Mouse (Mus musculus) heart, postnatal 14 days (tissue): ENCODE data around the gene Cfap65. TPM values are rescaled to one million over a fixed set of nuclear protein-coding genes. Genes with fewer than 3 reads are reported as not detected.
A peak's percentile ranks its signal among the peaks of the same experiment; 100 is the strongest.

ENCODE experiments used
- DNase-seq, 2 experiments: peaks; one replicate each; pipeline ENCODE4 v3.0.0; 2021 to 2022
- intact Hi-C: fragments of 180-260 bp; cut with DNase I; formaldehyde crosslinking; loops from one replicate; pipeline ENCODE4 v1.15.1; 2025
- total RNA-seq, 2 experiments: library from RNA; stranded (reverse); gene quantifications; 2 replicates each; pipeline ENCODE4 v1.2.3; 2021

Cfap65 gene
- total RNA-seq, 2 experiments from 2014 or later: 0.45 TPM; not detected in 1

DNA sequence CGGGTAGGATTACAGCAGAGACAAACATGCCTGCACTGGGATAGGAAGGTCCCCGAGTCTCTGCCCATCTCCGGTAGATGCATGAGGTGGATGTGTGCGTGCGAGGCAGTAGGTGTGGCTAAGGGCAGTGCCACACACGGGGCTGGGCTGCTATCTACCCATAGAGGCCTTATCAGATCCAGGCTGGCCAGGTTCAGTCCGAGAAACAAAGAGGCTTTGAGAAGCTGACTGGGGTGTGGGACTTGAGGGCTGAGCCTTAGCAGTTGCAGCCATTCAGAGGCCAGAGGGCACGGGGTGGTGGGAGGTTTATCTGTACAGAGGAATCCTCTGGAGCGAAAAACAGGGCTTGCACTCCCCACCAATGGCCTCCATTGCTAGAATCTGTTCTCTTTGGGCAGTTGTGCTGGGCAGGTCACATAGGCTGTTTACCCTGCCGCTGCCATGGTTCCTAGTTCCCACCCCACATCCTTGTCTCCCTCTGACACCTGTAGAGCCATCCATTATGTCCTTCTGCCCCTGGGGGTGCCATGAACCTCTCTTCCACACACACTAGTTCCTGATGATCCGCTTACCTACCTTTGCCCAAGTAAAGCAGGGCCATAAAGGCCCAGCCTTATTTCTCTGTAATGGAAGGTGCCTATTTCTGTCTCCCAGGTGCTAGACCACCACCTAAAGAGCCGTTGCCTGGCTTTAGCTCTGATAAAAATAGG lies 6.4 kb upstream of the Cfap65 start:
- DNase-seq: no peak
- intact Hi-C loops: loop anchor here (10.0 kb wide), 1 partner anchor 313 kb away; no protein-coding TSS in a partner anchor

DNA sequence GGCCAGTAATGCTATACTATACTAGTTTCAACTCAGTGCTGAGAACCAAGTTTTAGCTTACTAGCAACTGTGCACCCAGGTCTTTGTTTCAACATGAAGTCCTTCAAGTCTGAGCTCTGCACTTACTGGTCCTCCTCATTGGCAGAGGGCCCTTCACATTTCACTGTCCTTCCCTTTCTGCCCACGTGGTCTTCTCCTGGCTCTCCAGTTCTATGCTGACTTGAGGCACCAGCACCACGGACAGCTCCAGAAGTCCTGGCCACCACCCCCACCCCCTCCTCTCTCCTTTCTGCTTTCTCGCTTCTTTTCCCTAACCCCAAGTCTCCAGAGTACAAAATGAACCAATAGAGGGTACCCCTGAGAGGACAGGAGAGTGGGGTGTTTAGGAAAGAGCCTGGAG lies 4.4 kb upstream of the Cfap65 start:
- no peak for DNase-seq
- intact Hi-C loops: loop anchor here (10.0 kb wide), 1 partner anchor 315 kb away; no protein-coding TSS in a partner anchor

DNA sequence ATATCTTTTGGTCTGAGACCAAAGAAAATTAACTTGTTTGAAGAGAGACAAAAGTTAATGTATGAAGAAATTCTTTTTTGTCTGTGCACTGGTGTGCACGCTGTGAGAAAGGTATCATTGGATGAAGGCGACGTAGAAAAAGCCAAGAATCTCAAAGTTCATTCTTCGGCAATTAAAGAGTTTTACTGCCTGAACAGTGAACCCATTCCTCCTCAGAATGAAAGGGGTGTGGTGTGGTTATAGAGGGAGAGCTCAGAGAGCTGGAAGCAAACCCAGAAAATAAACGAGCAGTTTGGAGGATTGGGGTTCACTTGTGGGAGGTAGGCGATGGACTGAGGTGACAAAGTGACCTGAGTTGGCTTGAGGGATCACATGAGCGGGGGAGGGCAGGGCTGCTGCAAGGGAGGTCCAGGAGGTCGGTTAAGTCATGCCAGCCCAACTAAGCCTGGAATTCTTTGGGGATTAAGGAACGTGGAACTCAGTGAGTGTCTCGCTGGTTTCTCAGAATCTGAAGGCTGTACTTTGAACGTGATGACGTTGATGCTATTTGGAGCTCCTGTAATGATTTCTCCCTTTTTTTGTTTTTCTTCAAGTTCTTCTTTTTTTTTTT lies 927 bp upstream of the Cfap65 start:
- DNase-seq: no peak
- intact Hi-C loops: no loop called here

DNA sequence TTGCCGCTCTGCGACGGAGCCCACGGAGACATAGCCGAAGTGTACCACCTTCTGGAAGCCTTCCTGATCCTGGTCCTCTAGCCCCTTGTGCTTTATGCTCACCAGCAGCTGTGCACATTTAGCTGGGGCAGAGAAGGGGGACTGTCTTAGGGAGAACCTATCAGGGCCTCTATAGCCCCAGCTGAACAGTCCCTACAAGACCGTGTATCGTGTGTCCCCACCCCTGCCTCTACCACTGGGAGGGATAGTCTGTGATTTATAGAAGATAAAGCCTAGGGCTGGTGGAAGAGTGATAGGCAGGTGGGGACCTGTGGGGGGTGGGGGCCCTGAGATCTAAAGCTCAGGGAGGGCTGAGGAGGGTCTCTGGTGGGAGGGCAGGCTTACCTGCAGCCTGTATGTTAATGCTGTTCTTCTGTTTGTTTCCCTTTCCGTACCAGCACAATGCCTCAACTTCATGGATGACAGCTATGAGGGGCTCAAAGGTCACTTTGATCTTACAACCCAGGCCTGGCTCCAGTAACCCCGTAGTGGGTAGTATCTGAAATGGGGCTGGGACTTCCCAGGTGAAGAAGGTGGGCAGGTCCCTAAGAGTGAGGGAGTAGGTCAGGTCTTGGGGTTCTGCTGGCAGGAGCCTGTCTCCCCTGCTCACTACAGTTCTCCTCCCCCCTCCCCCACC lies 7.6 kb downstream of the Cfap65 start:
- intact Hi-C loops: no loop called here
- DNase-seq: no peak

DNA sequence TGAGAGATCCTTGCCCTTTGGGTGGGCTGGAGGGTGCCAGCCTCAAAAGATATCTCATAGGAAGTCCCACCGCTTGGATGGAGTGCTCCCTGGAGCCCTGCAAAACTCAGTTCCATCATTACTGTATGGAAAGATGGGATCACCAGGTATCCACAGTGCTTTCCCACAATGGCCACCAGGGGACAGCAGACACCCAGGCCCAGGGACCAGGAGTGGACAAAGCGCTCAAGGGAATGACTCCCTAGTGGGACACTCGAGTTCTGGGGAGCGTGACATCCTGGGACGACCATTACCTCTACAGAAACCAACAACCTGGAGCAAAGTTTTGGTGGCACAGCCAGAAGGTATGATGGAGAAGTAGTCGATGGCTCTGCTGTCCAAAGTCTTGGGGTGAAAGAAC lies 8.7 kb downstream of the Cfap65 start:
- intact Hi-C loops: loop anchor here (1.0 kb wide), 1 partner anchor 91 kb away; no protein-coding TSS in a partner anchor
- DNase-seq: peak; percentile 44 to 61

DNA sequence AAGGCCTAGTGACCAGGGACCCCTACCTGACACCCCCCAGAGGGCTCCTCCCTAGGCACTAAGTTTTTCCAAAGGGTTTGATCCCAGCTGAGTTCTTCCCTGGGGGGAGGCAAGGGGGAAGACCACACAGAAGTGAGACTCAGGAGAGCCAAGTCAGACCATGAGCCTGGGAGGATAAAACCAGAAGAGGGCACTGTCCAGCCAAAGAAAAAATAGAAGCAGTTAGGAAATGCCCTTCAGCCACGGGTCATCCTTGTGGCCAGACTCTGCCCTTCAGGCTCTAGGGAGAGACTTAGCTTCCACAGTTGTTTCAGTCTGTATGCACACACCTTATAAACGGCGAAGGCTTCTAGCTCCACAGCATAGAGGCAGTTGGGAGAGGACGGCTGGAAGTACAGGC lies 10.9 kb downstream of the Cfap65 start:
- no peak for DNase-seq
- intact Hi-C loops: no loop called here

DNA sequence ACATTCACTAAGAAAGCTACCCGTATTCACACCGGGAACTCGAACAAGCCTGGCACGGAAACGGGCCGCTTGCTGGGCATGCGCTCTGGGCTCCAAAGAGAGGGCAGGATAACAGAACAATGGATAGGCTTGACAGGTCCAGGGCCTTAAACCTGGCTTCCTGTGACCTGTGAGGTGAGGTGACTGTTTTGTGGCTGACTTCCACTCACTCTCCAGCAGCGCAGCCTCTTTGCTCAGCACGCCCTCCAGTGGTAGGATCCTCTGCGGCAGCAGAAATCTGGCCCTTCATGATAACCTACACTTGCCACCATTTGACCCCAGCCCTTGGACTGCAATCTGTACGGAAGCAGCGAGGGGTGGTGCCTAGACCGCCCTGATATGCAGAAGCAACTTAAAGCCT lies 19.7 kb downstream of the Cfap65 start:
- intact Hi-C loops: no loop called here
- DNase-seq: no peak

DNA sequence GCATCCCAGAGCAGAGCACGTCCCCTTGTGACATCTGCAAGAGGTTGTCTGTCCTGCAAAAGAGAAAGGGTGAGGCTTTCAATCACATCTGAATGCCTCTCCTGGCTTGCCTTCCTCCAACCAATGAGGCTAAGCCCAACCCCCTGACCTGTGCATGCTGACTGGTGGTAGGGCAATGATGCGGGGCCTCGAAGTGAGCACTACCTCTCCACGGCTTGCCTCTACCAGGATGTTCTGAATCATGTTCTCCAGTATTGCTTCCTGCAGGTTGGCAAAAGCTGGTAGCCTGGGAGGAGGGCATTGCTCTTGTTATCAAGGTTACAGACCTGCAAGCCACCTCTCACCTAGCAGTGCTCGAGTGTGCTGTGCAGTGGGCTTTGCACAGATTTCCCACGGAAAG lies 33.2 kb downstream of the Cfap65 start:
- intact Hi-C loops: no loop called here
- no peak for DNase-seq

DNA sequence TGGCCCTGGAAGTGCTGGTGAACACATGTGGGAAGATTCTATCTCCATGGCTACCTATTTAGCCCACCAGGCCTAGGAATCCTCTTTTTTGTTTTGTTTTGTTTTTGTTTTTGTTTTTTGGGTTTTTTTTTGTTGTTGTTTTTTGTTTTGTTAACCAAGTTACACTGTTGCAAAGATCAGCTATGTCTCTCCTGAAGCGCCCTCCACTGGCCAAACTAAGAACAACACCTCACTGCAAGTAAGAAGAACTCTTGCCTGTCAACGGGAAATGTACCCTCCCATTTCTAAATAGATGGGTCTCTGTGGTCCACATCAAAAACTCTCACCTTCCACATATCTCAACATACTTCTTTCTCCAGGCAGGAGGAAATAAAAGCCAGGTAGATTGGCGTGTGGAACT lies 33.7 kb downstream of the Cfap65 start:
- intact Hi-C loops: no loop called here
- DNase-seq: peak; percentile 25 to 57

DNA sequence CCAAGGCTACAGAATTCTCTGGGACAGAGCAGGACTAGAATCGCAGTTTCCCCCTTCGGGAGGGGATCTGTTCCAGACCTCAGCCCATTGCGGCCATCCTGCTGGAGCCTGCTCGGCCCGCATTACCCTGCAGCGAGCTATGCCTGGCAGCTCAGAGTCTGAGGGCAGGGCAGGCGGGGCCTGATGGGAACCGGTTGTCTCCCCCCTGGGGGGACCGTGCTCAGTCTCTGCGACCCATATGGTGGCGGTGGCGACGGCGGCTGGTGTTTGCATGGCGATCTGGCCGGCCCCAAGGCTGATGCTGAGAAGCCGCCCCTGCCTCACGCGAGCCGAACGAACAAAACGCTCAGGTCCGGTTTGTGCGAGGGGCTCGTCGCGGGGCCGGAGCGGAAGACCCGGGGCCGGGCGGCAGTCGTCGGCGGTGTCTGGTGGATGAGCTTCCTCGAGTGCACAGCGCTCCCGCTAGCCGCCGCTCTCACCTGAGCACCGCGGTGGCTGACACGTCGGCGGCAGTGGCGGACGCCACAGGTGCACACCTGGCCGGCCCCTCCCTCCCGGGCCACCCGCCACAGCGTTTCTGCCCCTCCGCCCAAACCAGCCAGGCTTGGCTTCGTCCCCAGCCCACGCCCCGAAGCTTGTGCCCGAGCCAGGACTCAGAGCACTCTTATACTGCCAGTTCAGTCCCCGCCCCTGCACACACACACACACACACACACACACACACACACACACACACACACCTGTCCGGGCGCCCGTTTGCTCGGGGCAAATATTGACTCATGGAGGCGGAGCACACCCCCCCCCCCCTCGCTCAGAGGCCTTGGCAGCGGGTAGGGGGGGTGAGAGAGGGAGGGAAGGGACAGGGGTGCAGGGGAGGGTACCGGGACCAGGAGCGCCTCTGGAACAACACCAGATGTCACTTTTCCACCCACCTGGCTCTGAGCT lies 34.8 kb downstream of the Cfap65 start:
- intact Hi-C loops: no loop called here
- no peak for DNase-seq

DNA sequence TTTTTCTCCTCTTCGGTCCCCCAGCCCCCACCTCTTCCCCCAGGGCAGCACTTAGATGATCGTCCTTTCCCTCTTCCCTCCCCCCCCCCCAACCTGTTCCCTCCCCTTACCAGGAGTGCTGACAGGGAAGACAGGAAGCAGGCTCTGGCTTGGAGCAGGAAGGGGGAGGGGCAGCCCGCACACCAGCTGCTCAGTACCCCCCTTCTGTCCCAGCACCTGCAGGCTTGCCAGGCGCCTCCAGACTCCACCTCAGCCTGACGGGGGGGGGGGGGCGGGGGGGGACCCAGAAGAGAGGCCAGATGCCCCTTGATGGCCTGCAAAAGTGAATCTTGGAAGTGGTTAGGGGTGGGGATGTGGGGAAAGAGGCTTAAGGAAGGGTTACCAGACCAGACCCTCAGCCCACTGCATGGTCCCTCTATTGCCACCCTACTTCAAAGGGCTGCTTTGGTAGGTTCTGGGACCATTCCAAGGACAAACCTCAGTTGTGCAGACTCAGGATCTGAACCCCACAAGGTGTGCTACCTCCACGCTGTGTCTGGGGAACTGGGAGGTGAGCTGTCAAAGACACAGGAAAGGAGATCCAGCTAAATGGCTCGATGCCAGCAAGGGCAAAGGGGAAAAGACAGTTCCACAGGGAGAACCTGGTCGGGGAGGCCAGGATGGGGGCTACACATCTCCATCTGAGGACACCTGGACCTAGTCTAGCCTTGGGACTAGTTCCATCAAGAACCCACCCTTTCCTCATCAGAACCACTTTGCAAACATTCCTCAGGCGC lies 36.6 kb downstream of the Cfap65 start:
- no peak for DNase-seq
- intact Hi-C loops: no loop called here

DNA sequence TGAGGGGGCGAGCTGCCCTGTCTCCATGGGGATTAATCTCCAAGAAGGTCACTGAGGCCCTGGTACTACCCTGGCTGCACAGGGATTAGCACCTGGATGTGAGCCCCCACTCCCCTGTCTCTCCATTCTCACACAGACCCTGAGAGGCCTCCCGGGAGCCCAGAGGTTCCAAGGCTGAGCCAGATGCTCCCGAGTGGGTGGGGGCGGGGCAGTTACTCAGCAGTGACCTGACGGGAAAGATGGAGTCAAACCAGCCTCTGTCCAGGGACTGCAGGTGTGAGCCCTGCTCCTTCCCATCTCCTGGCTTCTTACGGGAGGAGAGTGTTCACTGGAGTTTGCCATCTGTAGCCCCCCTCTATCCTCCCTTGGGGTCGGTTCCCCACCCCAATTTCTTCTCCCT lies 37.4 kb downstream of the Cfap65 start:
- intact Hi-C loops: no loop called here

DNA sequence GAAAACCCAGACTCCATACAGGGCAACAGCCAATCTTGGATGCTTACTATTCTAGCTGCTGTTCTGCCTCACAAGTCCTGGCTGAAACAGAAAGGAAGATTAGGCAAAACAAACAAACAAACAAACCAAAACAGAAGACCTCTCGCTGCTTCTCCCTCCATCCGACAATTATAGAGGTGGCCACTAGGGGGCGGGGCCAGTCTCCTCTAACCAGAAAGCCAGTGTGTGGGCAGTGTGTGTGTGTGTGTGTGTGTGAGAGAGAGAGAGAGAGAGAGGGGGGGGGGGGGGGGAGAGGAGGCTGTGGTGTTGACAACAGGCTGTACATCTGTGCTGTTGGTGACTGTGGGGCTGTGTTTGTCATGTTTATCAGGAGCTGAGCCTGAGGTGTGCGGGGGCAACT lies 40.4 kb downstream of the Cfap65 start:
- intact Hi-C loops: no loop called here
- DNase-seq: peak; percentile 46 to 64

More for the DNA sequence above, 37.4 kb downstream of the Cfap65 start:
- no peak for DNase-seq

DNA sequence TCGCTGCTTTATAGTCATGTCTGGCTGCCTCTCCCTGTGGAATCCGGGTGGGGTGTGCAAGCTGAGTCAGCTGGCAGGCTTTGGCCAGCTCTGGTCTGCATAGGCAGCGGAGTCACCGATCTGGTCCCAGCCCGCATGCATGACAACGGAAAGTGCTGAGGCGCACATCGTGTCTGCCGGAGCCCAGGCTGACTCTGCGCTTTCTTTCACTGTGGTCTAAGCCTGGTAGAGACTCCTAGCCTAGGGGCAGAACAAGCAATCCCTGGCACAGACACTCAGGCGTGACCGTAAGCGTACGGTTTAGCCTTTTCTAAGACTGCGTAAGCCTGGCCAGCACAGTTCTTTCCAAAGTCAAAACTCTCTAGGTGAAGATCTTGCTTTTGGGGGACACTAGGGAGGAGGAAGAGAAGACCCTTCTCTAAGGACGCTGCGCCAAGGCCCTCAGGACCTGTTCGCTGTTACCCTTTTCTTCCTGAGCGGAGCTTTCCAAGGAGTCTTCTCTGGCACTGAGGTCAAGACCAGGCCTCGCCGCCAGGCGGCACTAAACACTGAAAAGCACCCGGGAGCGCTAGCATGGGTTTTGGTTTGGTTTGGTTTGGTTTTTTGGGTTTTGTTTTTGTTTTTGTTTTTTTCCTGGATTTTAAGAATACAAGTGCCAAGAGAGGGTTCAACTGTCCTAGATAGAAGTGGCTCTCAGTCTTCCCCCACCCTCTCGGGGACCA lies 42.1 kb downstream of the Cfap65 start, which contains the start of gene Cryba2:
Gene Cryba2, minus strand, starts transcription at position 10 of the 722 bp plus-strand sequence.
- intact Hi-C loops: no loop called here

DNA sequence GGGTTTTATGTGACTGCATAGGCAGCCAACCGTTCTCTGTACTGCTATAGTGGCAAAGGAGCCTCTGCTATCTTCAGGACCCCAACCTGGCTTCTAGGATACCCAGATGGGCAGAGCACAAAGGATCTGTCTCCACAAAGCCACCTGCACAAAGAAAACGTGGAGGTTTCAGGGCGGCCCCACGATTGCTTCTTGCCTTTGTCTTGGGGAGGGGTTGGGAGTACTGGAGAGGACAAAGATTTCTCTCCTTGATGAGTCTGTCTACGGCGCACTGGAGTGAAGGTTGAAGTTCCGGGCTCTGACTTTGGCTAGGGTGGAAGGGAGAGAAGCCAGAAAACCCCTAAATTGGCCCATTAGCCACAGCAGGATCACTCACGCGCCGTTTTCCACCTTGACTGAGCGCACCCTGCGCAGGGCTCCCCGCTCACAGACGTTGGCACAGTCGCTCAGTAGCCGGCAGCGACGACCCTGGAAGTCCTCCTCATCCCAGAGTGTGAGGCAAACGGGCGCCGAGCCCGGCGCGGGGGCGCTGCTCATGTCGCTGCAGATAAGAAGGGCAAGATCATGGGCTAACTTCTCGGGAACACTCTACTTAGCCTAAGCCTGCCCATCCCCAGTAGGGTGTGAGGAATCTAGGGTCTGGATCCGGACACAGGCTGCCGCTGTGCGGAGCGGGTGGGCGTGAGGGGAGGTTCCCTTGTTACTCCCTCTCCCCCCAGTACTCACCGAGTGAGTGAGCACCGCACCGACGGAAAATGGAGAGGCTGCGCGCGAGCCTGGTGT lies 42.9 kb downstream of the Cfap65 start:
- intact Hi-C loops: no loop called here
- DNase-seq: no peak

More for the DNA sequence above, 42.1 kb downstream of the Cfap65 start, which contains the start of gene Cryba2:
- peak; percentile 33 to 56 for DNase-seq

DNA sequence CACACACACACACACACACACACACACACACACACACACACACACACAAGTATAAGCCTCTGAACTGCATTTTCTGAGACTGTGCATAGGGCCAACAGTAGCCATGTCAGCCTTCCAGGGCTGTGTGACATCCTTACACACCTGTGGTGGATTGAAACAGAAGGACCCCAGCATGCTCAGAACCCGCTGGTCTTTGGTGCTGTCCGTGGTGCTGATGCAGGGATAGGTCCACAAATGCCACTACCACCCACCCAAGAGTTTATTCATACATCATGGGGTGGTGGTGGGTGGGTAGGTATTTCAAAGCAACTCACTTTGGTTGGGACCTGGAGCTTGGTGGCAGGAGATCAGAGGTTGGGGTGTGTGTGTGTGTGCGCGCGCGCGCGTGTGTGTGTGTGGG lies 43.9 kb downstream of the Cfap65 start:
- intact Hi-C loops: no loop called here
- peak; percentile 40 to 56 for DNase-seq

DNA sequence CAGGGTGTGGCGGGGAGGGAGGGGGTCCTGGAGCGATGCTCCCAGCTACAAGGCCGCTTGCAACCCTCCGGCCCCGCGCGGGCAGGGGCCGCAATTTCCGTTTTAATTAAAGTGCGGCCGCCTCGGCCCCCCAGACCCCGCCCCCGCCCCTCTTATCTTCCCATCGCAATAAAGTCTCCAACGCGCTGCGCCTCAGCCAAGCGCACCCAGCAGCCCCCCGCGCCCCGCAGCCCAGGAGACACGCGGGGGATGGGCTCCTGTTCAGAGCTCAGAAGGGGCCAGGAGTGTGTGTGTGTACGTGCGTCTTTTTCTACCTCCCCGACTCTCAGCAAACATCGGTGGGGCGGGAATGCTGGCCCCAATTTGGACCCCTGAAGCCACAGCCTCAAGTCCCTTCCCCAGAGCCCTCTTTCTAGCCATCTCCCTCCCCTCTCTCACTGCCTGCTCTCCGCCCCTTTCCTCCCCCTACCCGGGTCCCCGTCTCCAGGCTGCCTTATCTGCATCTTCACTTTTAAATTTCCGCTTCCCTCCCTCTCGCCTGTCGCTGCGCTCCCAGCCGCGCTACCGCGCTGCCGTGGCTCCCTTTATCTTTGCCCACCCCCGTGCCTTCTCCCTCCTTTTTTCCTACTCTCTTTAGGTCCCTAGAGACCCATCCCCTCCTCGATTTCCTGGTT lies 49.9 kb downstream of the Cfap65 start, which contains the start of gene Fev:
Gene Fev, minus strand, starts transcription at position 51 of the 674 bp plus-strand sequence.
- intact Hi-C loops: no loop called here

More for the DNA sequence above, 49.9 kb downstream of the Cfap65 start, which contains the start of gene Fev:
- DNase-seq: no peak
